Mouse (Mus musculus) midbrain, embryonic 16.5 days (tissue): ENCODE measurements at regions not wholly inside any gene's neighbourhood (a gene's known extent, or its start where the extent isn't known, plus 50 kb on each side); places are given as distances from the start of the nearest gene placed in this dataset.

ENCODE experiments used
- ATAC-seq: fragments of 200-750 bp; cut with Nextera tagmentation; 2 replicates; pipeline ENCODE4 v1.8.0; 2017; ENCODE audit warnings: moderate TSS enrichment
- H3K27ac ChIP-seq: fragments of 300-500 bp; sonication (generic); 2 replicates; pipeline ENCODE4 v1.5.1; 2014; ENCODE audit warnings: mild to moderate bottlenecking, low read length, mixed read lengths
- H3K27me3 ChIP-seq: fragments of 300-500 bp; sonication (generic); 2 replicates; pipeline ENCODE4 v1.6.1; 2014; ENCODE audit warnings: low read depth, low read length, mixed read lengths; ENCODE audit not compliant: control insufficient read depth, insufficient read depth
- H3K36me3 ChIP-seq: fragments of 300-500 bp; sonication (generic); 2 replicates; pipeline ENCODE4 v1.6.1; 2014; ENCODE audit warnings: mild to moderate bottlenecking, low read length, moderate library complexity, mixed read lengths; ENCODE audit not compliant: control insufficient read depth, insufficient read depth
- H3K4me1 ChIP-seq: fragments of 300-500 bp; sonication (generic); 2 replicates; pipeline ENCODE4 v1.6.1; 2014; ENCODE audit warnings: mild to moderate bottlenecking, low read length, mixed read lengths; ENCODE audit not compliant: control insufficient read depth, insufficient read depth
- H3K4me2 ChIP-seq: fragments of 300-500 bp; sonication (generic); 2 replicates; pipeline ENCODE4 v1.6.1; 2014; ENCODE audit warnings: mild to moderate bottlenecking, low read length, mixed read lengths
- H3K4me3 ChIP-seq: fragments of 300-500 bp; sonication (generic); 2 replicates; pipeline ENCODE4 v1.5.1; 2014; ENCODE audit warnings: low read depth, mild to moderate bottlenecking, low read length, moderate library complexity, mixed read lengths
- H3K9ac ChIP-seq: fragments of 300-500 bp; sonication (generic); 2 replicates; pipeline ENCODE4 v1.6.1; 2014; ENCODE audit warnings: low read depth, low read length, mixed read lengths
- H3K9me3 ChIP-seq: fragments of 300-500 bp; sonication (generic); replicated peaks from 2 replicates; pipeline ENCODE4 v1.6.1; 2014; ENCODE audit warnings: mild to moderate bottlenecking, low read length, mixed read lengths; ENCODE audit not compliant: control insufficient read depth, poor library complexity, severe bottlenecking
- WGBS: fragments of 180-500 bp; shearing (Covaris S2); extraction: QIAGEN DNeasy Blood & Tissue Kit; methylation state at CpG from one replicate; pipeline ENCODE4 v1.1.7; 2014; 5-methylcytosine and 5-hydroxymethylcytosine counted together

DNA sequence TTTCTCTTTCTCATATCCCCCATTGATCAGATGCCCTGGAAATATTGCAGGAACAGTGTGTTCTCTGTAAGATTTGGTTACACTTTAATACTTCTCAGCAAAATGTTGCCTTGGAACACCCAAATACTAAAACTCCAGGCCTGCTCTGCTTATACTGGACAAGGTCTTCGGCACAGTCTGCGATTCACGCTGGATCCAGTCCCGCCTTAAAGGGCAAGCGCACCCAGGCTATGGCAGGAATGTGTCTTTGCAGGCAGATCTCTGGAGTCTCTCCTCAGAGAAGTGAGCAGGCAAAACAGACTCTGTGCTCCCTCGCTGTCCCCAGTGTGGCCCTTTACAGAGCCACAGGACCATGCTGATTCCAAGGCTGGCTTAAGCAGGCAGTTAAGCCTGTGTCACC lies 246.2 kb upstream of the Runx1 start:
- WGBS: 56% methylated on average over 6 of the region's 6 CpGs
- Histone ChIP-seq H3K9ac (no peak overlapping the region), H3K4me3 (no peak overlapping the region), H3K9me3 (no peaks in the 10 kb centered on the region), H3K36me3 (no peaks in the 10 kb centered on the region), H3K4me1 (no peaks in the 10 kb centered on the region), H3K27me3 (no peaks in the 10 kb centered on the region), H3K4me2 (no peak overlapping the region), H3K27ac (no peak overlapping the region)
- ATAC-seq: no peak

DNA sequence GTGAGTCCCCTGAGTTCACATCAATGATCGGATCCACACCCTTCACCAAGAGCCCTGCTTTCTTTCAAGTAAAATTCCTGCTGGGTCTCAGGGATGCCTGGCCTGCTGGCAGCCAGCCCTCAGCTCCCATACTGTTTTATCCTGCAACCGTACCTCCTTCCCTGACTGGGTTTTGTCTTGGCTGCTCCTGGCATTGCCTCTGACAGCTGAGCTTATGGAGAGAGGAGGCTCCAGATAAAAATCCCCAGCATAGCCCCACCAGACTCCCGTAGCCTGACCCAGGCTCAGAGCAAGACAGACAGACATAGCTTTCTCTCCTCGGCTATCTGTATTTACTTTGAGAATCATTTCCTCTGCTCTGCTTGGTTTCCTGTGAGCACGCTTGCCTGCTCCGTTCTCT lies 245.8 kb upstream of the Runx1 start:
- H3K27ac ChIP-seq: no peak overlapping the region
- H3K4me1 ChIP-seq: no peaks in the 10 kb centered on the region
- no peak for ATAC-seq
- H3K4me3 ChIP-seq: no peak overlapping the region
- H3K4me2 ChIP-seq: no peak overlapping the region
- 76% methylated on average over 6 of the region's 6 CpGs for WGBS
- no peak overlapping the region for H3K9ac ChIP-seq
- H3K9me3 ChIP-seq: no peaks in the 10 kb centered on the region
- no peaks in the 10 kb centered on the region for H3K36me3 ChIP-seq
- no peaks in the 10 kb centered on the region for H3K27me3 ChIP-seq

DNA sequence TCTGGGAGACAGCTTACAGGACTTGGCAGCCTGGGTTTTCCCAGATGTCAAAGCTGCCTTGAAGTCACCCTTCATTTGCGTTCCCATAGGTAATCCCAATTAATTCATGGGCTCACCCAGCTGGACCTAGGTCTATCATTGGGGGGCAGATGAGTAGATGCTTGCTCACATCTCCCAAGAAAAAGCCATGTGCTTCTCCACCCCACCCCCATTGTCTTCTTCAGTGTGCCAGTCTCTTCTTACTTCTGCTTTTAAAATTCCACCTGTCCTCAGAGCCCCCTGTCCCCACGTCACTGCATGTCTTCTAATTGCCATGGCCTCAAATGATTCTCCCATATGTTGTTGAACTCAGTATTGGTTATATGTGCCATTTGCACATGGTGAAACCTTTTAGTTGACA lies 240.9 kb upstream of the Runx1 start:
- Histone ChIP-seq H3K27ac (no peak overlapping the region), H3K9ac (no peak overlapping the region), H3K36me3 (no peaks in the 10 kb centered on the region), H3K27me3 (no peaks in the 10 kb centered on the region), H3K9me3 (no peaks in the 10 kb centered on the region), H3K4me1 (no peaks in the 10 kb centered on the region), H3K4me2 (no peak overlapping the region), H3K4me3 (no peak overlapping the region)
- ATAC-seq: no peak
- 89% methylated on average over 2 of the region's 2 CpGs for WGBS

DNA sequence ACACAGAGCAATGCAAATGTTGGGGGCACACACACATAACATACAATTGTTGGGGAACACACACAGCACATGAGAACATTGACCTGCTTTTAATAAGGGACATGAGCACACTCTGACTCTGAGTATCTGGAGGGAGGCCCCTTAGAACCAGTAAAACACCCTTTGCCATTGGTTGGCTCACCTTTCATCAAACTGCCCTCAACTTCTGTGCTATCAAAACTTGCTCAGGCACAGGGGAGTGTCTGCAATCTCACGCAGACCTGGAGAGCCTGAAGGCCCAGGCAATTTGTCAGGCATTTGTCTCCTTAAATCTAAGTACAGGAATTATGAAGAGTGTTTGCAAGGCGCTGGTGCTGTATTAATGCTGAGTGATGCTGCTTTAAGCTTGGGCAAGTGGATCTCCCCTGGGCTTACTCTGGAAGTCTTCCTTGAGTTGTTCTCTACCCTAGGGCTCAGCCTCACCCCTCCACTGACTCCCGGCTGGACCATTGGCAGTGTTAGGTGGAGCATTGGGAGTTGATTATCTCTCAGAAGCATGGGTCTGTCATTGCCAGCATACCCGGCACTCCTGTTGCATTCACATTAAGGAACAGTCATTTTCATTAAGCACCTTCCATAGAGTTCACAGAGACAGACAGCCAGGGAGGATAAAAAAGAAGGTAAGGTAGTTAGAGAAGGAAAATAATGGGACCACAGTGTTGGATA lies 235.7 kb upstream of the Runx1 start:
- H3K27ac ChIP-seq: no peak overlapping the region
- 92% methylated on average over 4 of the region's 4 CpGs for WGBS
- no peak overlapping the region for H3K9ac ChIP-seq
- no peaks in the 10 kb centered on the region for H3K36me3 ChIP-seq
- no peaks in the 10 kb centered on the region for H3K4me1 ChIP-seq
- no peak overlapping the region for H3K4me3 ChIP-seq
- ATAC-seq: no peak
- H3K4me2 ChIP-seq: no peak overlapping the region
- no peaks in the 10 kb centered on the region for H3K9me3 ChIP-seq
- H3K27me3 ChIP-seq: no peaks in the 10 kb centered on the region

DNA sequence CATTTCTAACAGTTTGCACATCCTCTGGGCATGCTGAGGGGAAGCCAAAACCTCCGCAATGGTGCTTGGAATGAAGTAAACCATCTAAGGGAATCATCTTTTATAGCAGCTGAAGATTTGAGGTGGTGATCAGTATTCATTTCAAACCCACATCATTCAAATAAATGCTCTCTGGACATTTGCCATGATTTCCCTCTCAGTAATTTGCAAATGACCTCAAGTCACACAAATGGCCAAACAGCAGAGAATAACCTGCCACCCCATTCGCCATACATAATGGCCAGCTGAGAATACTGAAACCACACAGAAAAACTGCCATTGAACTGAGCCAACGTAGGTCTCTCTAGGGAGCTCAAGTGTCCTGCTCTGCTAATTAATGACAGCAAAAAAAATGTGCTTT lies 230.3 kb upstream of the Runx1 start:
- Histone ChIP-seq H3K9ac (no peak overlapping the region), H3K9me3 (no peaks in the 10 kb centered on the region), H3K36me3 (no peaks in the 10 kb centered on the region), H3K4me2 (no peak overlapping the region), H3K4me1 (no peaks in the 10 kb centered on the region), H3K4me3 (no peak overlapping the region), H3K27ac (no peak overlapping the region), H3K27me3 (no peaks in the 10 kb centered on the region)
- WGBS: 52% methylated on average over 3 of the region's 3 CpGs
- no peak for ATAC-seq

DNA sequence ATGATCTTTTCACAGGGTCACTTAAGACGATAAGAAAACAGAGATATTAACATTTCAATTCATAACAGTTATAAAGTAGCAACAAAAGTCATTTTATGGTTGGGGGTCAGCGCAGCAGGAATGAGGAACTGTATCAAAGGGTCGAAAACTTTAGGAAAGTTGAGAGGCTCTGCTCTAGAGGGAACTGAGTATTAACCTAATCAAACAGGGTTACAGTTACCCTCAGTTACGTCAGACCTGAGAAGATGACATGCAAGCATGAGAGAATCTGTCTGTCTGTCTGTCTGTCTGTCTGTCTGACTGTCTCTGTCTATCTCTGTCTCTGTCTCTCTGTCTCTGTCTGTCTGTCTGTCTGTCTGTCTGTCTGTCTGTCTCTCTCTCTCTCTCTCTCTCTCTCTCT lies 229.6 kb upstream of the Runx1 start:
- no peaks in the 10 kb centered on the region for H3K27me3 ChIP-seq
- H3K4me2 ChIP-seq: no peak overlapping the region
- H3K4me1 ChIP-seq: no peaks in the 10 kb centered on the region
- 94% methylated on average over 4 of the region's 4 CpGs for WGBS
- H3K9ac ChIP-seq: no peak overlapping the region
- no peak overlapping the region for H3K27ac ChIP-seq
- H3K36me3 ChIP-seq: no peaks in the 10 kb centered on the region
- ATAC-seq: no peak
- H3K4me3 ChIP-seq: no peak overlapping the region
- H3K9me3 ChIP-seq: no peaks in the 10 kb centered on the region

DNA sequence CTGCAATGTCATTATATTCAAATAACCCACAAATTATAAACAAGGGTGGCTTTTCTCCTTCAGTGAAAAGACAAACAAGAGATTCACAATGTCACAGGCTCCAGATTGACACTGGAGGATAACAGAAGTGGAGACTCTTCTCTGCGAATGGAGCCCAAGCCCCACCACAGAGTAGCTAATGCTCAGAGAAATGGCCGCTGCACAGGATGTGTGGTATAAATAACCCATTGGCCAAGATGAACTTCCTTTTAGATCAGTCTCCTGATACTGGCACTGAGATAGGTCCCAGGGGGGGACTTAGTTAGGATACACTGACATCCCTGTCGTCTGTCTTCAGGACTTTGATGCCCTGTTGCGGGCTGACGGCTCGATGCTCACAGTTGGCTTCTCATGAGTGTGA lies 225.3 kb upstream of the Runx1 start:
- Histone ChIP-seq H3K4me1 (no peaks in the 10 kb centered on the region), H3K4me2 (no peak overlapping the region), H3K27ac (no peak overlapping the region), H3K4me3 (no peak overlapping the region), H3K36me3 (no peaks in the 10 kb centered on the region), H3K27me3 (no peaks in the 10 kb centered on the region), H3K9me3 (no peaks in the 10 kb centered on the region), H3K9ac (no peak overlapping the region)
- no peak for ATAC-seq
- 88% methylated on average over 6 of the region's 6 CpGs for WGBS

DNA sequence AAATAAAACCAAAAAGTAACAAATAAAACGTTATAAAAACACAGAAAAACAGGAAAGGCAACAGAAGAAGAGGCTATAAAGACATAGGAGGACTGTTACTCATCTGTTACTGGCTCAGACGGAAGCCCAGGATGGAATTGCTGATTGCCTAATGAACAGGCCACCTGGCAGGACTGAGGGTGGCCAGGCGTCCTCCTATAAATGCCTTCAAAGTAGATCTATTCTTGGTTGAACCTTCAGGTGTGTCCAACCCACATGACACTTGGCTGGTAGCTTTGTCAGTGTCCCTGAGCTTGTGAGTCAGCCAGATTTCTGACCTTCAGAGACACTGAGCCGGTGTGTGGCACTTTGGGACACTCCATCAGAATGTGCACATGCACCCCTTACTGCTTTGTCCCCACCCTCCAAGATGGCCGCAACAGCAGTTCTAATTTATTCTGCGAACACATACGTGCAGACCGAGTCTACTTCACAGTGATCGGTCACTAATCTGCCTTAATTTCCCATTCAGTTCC lies 222.5 kb upstream of the Runx1 start:
- Histone ChIP-seq H3K9me3 (no peaks in the 10 kb centered on the region), H3K27me3 (no peaks in the 10 kb centered on the region), H3K36me3 (no peaks in the 10 kb centered on the region), H3K9ac (no peak overlapping the region), H3K27ac (no peak overlapping the region), H3K4me3 (no peak overlapping the region), H3K4me2 (no peak overlapping the region), H3K4me1 (no peaks in the 10 kb centered on the region)
- no peak for ATAC-seq
- WGBS: 83% methylated on average over 9 of the region's 9 CpGs

DNA sequence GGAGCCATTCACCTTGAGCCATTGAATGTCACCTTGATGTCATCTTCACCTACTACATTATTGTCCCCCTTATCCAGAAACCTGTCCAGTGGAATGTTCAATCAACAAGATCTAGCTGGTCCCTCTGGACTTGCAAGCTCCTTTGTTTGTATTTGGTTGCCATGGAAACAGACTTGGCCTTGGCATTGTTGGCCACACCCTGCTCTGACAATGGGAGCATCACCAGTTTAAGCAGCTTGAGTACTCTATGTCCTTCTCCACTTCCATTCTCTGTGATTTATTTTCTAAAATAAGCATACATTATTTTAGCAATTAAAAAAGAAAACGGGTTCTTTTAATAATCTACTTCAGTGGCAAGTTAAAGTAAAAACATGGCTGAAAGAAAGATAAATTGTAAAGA lies 221.6 kb upstream of the Runx1 start:
- Histone ChIP-seq H3K36me3 (no peaks in the 10 kb centered on the region), H3K4me3 (no peak overlapping the region), H3K9ac (no peak overlapping the region), H3K4me1 (no peaks in the 10 kb centered on the region), H3K4me2 (no peak overlapping the region), H3K27me3 (no peaks in the 10 kb centered on the region), H3K27ac (no peak overlapping the region), H3K9me3 (no peaks in the 10 kb centered on the region)
- whole genome bisulfite sequencing: 83% methylated on average over 1 of the region's 1 CpGs
- ATAC-seq: no peak
